Mouse (Mus musculus) thymus, postnatal 0 days (tissue): ENCODE data around the gene Phf3. TPM values are rescaled to one million over a fixed set of nuclear protein-coding genes. Genes with fewer than 3 reads are reported as not detected.
A peak's percentile ranks its signal among the peaks of the same experiment; 100 is the strongest.
"Not testable (repeated sequence)": the region's sequence is repeated elsewhere in the genome, so short reads cannot be mapped to it uniquely, and the experiment has no call there.

Experiments used
- DNase-seq: peaks from one replicate; pipeline ENCODE4 v3.0.0-alpha.2; 2015; ENCODE audit warnings: low spot score
- polyA plus RNA-seq: library from polyadenylated mRNA; unstranded; fragments of >200 nt; fragmentation: Nextera tagmentation; extraction: Ambion mirVana; gene quantifications from 2 replicates; pipeline ENCODE4 v1.2.1, GENCODE M21; 2015

The Phf3 gene
- 34.0 and 38.2 TPM in 2 replicates for polyA plus RNA-seq

DNA sequence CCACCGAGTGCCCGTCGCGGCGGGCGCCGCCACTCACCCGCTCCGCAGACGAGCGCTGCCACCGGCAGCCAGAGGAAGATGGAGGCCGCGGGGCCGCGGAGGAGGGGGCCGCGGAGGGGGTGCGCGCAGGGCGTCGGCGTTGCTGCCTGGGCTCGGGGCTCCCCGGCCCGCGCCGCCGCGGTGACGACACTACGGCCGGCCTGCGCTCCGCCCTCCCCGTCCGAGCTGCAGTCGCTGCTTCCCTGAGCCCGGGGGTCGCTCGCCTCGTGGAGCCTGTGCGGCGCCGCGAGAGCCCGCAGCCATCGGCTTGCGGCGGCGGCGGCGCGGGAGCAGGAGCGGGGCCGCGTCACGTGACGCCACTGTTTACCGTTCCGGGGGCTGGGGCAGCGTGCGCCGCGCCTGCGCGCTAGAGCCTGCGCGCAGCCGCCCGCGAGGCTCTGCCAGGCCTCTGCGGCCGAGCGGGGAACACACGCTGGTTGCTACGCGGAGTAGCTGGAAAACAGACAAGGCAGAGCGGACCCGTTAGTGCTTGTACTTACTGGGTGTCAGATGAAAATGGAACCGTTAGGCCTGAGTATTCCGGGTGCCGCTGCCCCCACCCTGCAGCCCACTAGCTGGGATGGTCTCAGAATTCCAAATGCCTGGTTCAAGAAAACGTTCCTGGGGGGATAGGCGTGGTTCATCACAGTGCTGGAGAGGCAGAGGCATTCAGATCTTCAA, at the start of gene Phf3:
Gene Phf3 (minus strand): TSS at position 381 of the 720 bp plus-strand sequence.
- peak; percentile 93 for DNase-seq

- DNase-seq = no peak
Measured at GRCm38 (mm10) chr1:30922237-30922636, 48.5 kb upstream of the Phf3 start.

- no peak for DNase-seq
Measured at GRCm38 (mm10) chr1:30921252-30921651, 47.5 kb upstream of the Phf3 start.

DNA sequence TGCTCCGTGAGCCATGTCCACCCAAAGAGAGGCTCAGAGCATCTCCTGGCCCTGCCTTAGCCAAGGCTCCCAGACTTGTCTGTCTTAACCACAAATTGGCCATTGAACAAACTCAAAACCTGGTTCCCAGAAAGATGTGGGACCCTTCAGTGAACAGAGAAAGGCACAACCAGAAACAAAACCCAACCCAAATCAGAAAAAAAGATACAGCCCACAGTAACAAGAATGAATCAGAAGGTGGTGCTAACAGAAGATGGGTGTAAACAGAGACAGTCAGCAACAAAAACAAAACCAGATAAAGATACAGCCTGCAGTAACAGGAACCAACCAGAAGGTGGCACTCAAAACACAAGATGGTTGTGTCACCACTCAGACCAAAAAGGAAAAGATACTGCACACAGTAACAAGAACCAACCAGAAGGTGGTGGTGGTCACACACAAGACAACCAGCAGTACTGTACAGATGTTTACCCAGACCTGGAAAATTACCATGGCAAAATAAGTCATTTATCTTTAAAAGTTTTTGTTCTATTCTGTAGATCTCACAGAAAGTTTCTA, 47.0 kb upstream of the Phf3 start:
- peak; percentile 69 for DNase-seq

GRCm38 (mm10) chr1:30910172-30910571, 36.5 kb upstream of the Phf3 start:
- no peak for DNase-seq

DNA sequence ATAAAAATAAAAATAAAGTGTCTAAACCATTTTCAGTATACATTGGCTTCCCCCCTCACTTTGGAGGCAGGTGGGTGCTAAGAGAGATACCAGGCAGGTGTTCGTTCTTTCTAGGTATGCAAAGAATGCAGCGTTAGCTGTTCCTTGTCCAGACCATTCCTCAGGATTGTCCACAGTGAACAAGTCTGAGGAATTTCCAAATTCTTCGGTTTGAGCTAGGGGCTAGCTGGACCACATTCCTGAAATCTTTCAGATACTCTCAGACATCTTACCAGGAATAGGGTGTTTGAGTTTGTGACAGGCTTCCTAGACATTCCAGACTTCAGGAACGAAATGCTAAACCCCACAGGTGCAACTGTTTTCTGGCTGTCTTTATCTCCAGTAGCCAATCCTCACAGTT, 35.1 kb upstream of the Phf3 start:
- no peak for DNase-seq

GRCm38 (mm10) chr1:30903480-30904218, 29.9 kb upstream of the Phf3 start:
- DNase-seq = no peak

GRCm38 (mm10) chr1:30898691-30899090, 25.0 kb upstream of the Phf3 start:
- DNase-seq = no peak

- not testable (repeated sequence) for DNase-seq
Measured at GRCm38 (mm10) chr1:30895366-30895765, 21.6 kb upstream of the Phf3 start.

GRCm38 (mm10) chr1:30883806-30884205, 10.1 kb upstream of the Phf3 start:
- not testable (repeated sequence) for DNase-seq

DNA sequence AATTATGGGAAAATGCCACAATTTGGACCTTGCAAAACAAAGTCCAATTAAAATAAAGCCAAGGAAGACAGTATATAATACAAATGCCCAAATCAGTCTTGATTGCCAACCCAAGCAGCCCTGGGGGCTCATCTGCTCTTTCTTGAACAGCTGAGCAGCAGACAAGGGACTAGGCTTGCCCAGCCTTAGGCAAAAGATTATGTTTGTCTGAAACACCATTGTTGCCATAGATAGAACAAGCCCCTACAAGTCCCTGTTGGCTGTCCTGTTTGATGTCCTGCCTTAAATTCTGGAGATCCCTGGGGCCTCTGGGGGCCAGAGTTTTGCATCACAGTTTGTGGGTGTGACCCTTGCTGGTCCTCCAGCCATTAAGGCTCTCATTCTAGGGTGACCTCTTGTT, 2.0 kb upstream of the Phf3 start:
- no peak for DNase-seq

GRCm38 (mm10) chr1:30874261-30875131, 775 bp upstream of the Phf3 start:
- DNase-seq = peak; percentile 6

DNA sequence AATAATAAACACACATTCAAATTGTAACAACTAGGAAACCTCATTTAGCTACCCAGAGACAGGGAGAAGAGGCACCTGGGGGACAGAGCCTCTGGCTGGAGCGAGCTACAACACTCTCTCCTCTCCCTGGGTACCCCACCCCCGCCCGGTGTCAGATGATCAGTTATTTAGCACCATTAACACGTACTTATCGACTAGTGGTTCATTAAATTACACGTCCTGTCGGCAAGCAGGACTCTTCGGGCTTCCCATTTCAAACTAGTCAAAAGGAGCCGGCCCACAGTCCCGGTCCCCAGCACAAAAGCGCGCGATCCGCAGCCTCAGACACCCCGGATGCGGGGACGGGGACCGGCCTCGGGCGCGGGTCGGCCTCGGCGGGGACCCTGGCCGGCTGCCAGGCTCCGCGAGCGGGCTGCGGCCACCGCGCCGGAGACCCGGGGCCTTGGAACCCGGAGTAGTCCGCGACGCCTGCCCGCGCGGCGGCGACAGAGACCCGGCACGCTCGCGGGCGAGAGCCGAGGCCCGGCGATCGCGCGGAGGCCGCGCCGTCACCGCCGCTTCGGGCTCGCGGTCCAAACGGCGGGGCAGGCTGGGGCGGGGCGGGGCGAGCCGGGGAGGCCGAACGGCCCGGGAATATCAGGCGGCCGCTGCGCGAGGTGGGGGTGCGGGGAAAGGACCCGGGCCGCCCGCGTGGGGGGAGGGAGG, 733 bp downstream of the Phf3 start:
- peak; percentile 43 for DNase-seq

DNA sequence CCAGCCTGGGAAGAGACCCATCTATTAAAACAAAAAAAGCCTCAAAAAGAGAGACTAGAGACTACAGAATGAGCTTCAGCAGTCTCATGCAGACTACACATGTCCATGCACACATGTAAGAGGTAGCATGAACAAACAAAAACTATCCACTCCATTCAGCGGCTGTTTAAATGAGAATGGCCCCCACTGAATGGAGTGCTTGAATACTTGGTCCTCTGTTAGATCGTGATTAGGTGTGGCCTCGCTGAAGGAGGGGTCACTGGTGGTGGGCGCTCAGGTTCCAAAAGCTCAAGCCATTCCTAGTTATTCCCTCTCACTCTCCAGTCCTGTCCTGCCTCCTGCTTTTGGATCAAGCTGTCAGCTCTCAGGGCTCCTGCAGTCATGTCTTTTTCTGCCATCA, 5.9 kb downstream of the Phf3 start:
- no peak for DNase-seq

DNA sequence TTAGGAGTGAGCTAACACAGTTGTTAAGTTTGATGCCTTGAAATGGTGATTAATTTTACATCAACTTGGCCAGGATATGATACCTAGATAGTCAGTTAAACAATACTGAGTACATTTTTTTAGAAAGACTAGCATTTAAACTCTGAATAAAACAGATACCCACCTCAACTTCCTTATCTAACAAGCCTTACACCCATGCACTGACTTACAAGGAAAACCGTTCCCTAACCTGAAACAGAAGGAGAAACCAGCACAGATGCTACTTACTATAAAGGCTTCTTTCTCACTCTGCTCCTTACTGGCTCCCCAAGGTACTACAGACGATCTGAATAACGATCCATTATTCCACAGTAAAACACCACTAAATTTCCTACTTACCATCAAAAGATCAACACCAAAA, 21.2 kb downstream of the Phf3 start:
- DNase-seq = no peak

GRCm38 (mm10) chr1:30851920-30852319, 21.8 kb downstream of the Phf3 start:
- no peak for DNase-seq

DNA sequence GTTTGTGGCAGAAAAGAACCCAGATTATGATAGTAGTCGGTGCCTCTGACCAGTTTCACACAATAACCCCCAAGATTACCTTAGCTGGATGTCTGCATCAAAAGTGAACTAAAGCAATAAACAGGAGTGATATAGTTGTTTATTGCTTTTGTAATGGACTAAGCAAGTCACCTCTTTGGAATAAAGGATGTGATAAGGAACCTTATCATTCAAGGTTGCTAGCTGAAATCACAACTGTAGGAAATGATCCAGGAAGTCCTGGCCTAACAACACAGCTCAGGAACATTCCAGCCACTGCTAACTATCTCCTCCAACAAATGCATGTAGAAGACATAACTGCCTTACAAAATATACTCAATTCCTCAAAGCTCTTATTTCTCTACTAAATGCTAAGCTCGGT, 22.8 kb downstream of the Phf3 start:
- no peak for DNase-seq

DNA sequence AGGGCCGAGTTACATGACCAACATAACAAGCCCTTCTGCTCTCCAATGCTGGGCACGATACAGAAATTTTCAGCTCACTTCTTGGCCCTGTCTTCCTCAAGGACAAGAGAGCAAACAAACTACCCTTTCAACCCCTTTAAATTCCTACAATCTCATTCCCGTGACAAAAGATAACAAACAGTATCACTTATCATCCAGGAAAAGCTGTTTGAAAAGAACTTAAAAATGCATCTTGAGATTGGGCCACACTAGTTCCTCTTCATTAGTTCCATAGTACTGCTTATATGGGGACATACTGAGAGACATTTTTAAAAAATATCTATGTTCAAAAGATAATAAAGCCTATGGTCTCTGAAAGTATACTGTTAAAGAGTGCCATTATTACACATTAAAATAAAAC, 23.8 kb downstream of the Phf3 start:
- DNase-seq = no peak

DNA sequence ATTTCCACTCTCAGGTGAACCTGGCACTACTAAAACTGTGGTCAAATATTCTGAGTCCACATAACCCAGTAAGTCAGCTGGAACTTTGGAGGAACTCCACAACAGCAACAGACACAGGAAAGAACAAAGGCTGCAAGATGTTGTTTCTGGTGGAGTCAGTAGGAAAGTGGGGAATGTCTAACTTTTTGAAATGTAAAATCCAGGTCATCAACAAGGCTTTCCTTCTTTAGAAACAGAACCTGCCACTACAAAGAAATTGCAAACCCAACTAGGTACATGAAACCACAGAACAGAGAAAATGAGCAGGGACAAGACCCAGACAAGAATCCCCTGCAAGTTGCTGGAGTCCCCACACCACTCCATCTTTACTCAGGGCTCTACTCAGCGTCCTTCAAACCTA, 26.0 kb downstream of the Phf3 start:
- DNase-seq = no peak

GRCm38 (mm10) chr1:30839662-30840061, 34.1 kb downstream of the Phf3 start:
- no peak for DNase-seq

DNA sequence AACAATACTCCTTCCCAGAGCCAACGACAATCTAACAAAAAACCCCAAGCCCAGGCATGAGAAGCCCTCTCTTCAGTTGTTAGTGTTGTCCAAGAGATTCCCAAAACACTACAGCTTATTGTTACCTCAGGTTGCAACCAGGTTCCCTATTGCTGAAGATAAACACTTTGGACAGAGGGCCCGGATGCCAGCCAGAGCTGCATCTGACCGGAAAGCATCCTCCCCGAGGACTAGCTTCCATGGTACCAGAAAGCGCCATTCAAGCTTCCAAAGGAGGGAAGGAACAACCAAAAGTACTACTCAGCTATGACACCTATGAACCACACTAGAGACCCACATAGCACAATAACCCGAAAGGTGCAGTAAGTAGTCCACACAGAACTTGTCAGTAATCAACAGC, 38.2 kb downstream of the Phf3 start:
- DNase-seq = no peak
